Mouse (Mus musculus) cerebellum, adult 2 months (tissue): Measurements from ENCODE around the gene 4930535I16Rik.

Experiments
- CTCF ChIP-seq: fragments of 200-500 bp; IDR thresholded peaks from 2 replicates; pipeline ENCODE4 v1.5.1; 2011; ENCODE audit warnings: low read depth, mild to moderate bottlenecking, control low read depth, low read length, moderate library complexity, borderline replicate concordance; ENCODE audit not compliant: insufficient read depth
- POLR2A ChIP-seq: fragments of 200-500 bp; IDR thresholded peaks from 2 replicates; pipeline ENCODE4 v1.6.1; 2011; ENCODE audit warnings: low read length, control low read depth, borderline replicate concordance; ENCODE audit not compliant: insufficient read depth

DNA sequence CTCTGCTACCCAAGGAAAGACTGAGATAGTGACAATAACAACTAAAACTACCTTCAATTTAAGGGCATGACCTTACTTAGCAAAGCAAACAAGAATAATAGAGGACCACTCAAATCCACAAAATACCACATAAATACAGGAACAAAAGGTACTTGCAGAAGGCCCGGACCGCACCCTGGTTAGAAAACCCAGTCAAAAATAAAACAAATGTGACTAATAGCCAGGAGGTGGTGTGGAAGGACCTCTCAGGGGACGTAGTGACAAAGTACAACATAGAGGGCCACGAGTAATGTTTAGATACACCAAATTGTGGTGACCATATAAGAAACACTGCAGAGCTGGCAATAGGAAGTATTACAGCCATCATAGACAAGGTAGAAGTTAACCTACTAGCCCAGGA, 23.5 kb downstream of the 4930535I16Rik start:
- TF ChIP-seq CTCF, result no peak
- TF ChIP-seq POLR2A, result no peak
